ENCODE assay signal across 15 mouse cellular contexts in genomic region chr10:20671621-20672020, GRCm38 (mm10).
"Had no signal": no experiment of that assay in that cellular context is flagged by ENCODE, and none has a peak within 500 bp of the region (broad histone marks: within the 10 kb centered on the region; RNA-seq: fewer than 3 reads in every experiment).

No protein-coding gene starts in this region.

- H3K9ac ChIP-seq: liver, embryonic 15.5 days; liver, postnatal 0 days; midbrain, embryonic 13.5 days; midbrain, embryonic 15.5 days; neural tube, embryonic 12.5 days; stomach, embryonic 15.5 days had no signal

- H3K36me3 ChIP-seq: liver, embryonic 15.5 days; midbrain, embryonic 13.5 days; midbrain, embryonic 15.5 days; neural tube, embryonic 12.5 days; stomach, embryonic 15.5 days had no signal

- H3K4me3 ChIP-seq: liver, embryonic 15.5 days; megakaryocyte, embryonic 14.5 days; midbrain, embryonic 13.5 days; midbrain, embryonic 15.5 days; neural tube, embryonic 12.5 days; stomach, embryonic 15.5 days had no signal

- H3K27ac ChIP-seq: liver, embryonic 15.5 days; macrophage; midbrain, embryonic 13.5 days; midbrain, embryonic 15.5 days; neural tube, embryonic 12.5 days; stomach, embryonic 15.5 days; stomach, postnatal 0 days had no signal

- DNase-seq: liver, postnatal 0 days; right cerebral cortex, postnatal 14 days; thymus, adult 2 months; thymus, postnatal 25 days; thymus, postnatal 4 days had no signal

- H3K9me3 ChIP-seq: liver, embryonic 15.5 days; midbrain, embryonic 13.5 days; midbrain, embryonic 15.5 days; neural tube, embryonic 12.5 days; stomach, embryonic 15.5 days had no signal

- H3K4me2 ChIP-seq: liver, embryonic 15.5 days; midbrain, embryonic 11.5 days; midbrain, embryonic 13.5 days; midbrain, embryonic 15.5 days; neural tube, embryonic 12.5 days; stomach, embryonic 15.5 days had no signal

- H3K27me3 ChIP-seq: liver, embryonic 15.5 days; megakaryocyte, embryonic 14.5 days; midbrain, embryonic 13.5 days; midbrain, embryonic 15.5 days; neural tube, embryonic 12.5 days; stomach, embryonic 15.5 days had no signal

- H3K4me1 ChIP-seq: liver, embryonic 15.5 days; neural tube, embryonic 12.5 days had no signal

- ATAC-seq: liver, postnatal 0 days; lung, postnatal 0 days; midbrain, embryonic 13.5 days; midbrain, embryonic 15.5 days had no signal
